Comparison of ENCODE assay signal across 9 mouse cellular contexts in the genomic region with DNA sequence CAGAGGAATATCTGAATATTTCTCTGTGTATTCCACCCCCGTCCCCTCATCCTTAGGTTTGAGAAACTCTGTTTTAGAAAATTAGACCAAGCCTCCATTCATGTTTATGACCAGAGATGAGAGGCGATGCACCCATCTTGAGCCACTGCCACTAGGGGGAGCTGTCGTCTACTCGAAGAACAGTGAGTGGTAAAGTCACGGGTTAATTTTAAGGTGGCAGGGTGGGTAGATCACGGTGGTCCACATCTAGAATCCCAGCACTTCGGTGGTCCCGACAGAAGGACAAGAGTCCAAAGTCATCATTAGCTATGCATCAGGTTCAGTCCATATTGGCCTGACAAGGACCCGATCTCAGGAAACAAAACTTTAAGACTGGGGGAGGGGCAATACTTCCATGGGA. TPM values are rescaled to one million over a fixed set of nuclear protein-coding genes. Genes with fewer than 3 reads are reported as not detected.
DNase-seq lines count a peak whose midpoint lies in the region; ATAC-seq and TF ChIP-seq lines count a peak whose summit lies in the region.
"Had no signal": no experiment of that assay in that cellular context is flagged by ENCODE, and none has a peak within 500 bp of the region (broad histone marks: within the 10 kb centered on the region; RNA-seq: fewer than 3 reads in every experiment).

No protein-coding gene starts in this region.

- H3K4me3 ChIP-seq in heart, embryonic 10.5 days, result no peak overlapping the region
- no peak overlapping the region for H3K4me3 ChIP-seq in testis, adult 2 months (ENCODE audit: control insufficient read depth, low read depth, low read length)
- H3K4me3 ChIP-seq: limb, embryonic 15.5 days had no signal

- no peaks in the 10 kb centered on the region for H3K4me1 ChIP-seq in heart, embryonic 10.5 days
- H3K4me1 ChIP-seq in testis, adult 2 months (ENCODE audit: control insufficient read depth, insufficient read depth, low read length), result peaks cover 3% of the 10 kb centered on the region
- H3K4me1 ChIP-seq: limb, embryonic 15.5 days had no signal

- no peak overlapping the region for H3K27ac ChIP-seq in heart, embryonic 10.5 days
- no peak overlapping the region for H3K27ac ChIP-seq in testis, adult 2 months (ENCODE audit: control insufficient read depth, insufficient read depth, low read depth, low read length)
- H3K27ac ChIP-seq: limb, embryonic 15.5 days had no signal

- no peaks in the 10 kb centered on the region for H3K36me3 ChIP-seq in heart, embryonic 10.5 days
- H3K36me3 ChIP-seq in testis, adult 2 months (ENCODE audit: control insufficient read depth, insufficient read depth, low read length), result no peaks in the 10 kb centered on the region
- H3K36me3 ChIP-seq: limb, embryonic 15.5 days had no signal

- no peak for TF ChIP-seq POLR2A in testis, adult 2 months (IDR thresholded peaks at IDR 0.05; ENCODE audit: control insufficient read depth, low read depth, low read length)

- WGBS in heart, embryonic 10.5 days, result 13% methylated on average over 9 of the region's 9 CpGs

- no peaks in the 10 kb centered on the region for H3K9me3 ChIP-seq in heart, embryonic 10.5 days
- H3K9me3 ChIP-seq: limb, embryonic 15.5 days had no signal

- TF ChIP-seq CTCF in testis, adult 2 months (IDR thresholded peaks at IDR 0.05; ENCODE audit: control insufficient read depth, insufficient read depth, insufficient replicate concordance, low read depth, low read length), result peak; percentile 83; the same call in 1 of the 2 replicates

- peak; percentile 92 for DNase-seq in heart, adult 11 months
- no peak for DNase-seq in heart, embryonic 10.5 days (ENCODE audit: low spot score)
- peak; percentile 36 for DNase-seq in T-cell, adult 2 months (ENCODE audit: low spot score)
- peak; percentile 7 to 38 for DNase-seq in heart, adult 9 months (ENCODE audit: low spot score in 2 of 2)
- peak; percentile 52 to 58 for DNase-seq in layer of hippocampus, postnatal 14 days (ENCODE audit: low spot score in 2 of 2)

- H3K27me3 ChIP-seq in heart, embryonic 10.5 days (ENCODE audit: insufficient read depth, poor library complexity, severe bottlenecking), result no peaks in the 10 kb centered on the region
- no peaks in the 10 kb centered on the region for H3K27me3 ChIP-seq in testis, adult 2 months (ENCODE audit: control insufficient read depth, insufficient read depth, low read length)
- H3K27me3 ChIP-seq: limb, embryonic 15.5 days had no signal

- ATAC-seq in common myeloid progenitor, adult 5-6 weeks (replicated peaks; ENCODE audit: low read depth, poor library complexity, severe bottlenecking), result peak; percentile 80
- peak; percentile 58 for ATAC-seq in megakaryocyte-erythroid progenitor cell, adult 5-6 weeks (replicated peaks; ENCODE audit: low FRiP score, low TSS enrichment, poor library complexity, severe bottlenecking)

RNA-seq across cellular contexts. Expression of a gene that starts 17.2 kb away (rescaled TPM):
- polyA plus RNA-seq in heart, embryonic 10.5 days (2016; fragmentation: Nextera tagmentation; extraction: Ambion mirVana), result not detected in 2 replicates
- total RNA-seq in common myeloid progenitor, adult 5-6 weeks (2017), result not detected in 2 replicates
- total RNA-seq in layer of hippocampus, postnatal 14 days (2021), result not detected
- not detected in 2 replicates for total RNA-seq in megakaryocyte-erythroid progenitor cell, adult 5-6 weeks (2014; fragmentation: Nextera tagmentation)
- not detected in 2 replicates for total RNA-seq in megakaryocyte-erythroid progenitor cell, adult 5-6 weeks (2017)
- not detected in 2 replicates for polyA plus RNA-seq in testis, adult 2 months (2012; rRNA removed)
- polyA plus RNA-seq: limb, embryonic 15.5 days had no signal

RNA-seq across cellular contexts. Expression of a gene that starts 25.2 kb away (rescaled TPM):
- not detected in 2 replicates for polyA plus RNA-seq in heart, embryonic 10.5 days (2016; fragmentation: Nextera tagmentation; extraction: Ambion mirVana)
- total RNA-seq in common myeloid progenitor, adult 5-6 weeks (2017), result not detected in 2 replicates
- not detected for total RNA-seq in layer of hippocampus, postnatal 14 days (2021)
- total RNA-seq in megakaryocyte-erythroid progenitor cell, adult 5-6 weeks (2014; fragmentation: Nextera tagmentation), result not detected in 2 replicates
- not detected in 2 replicates for total RNA-seq in megakaryocyte-erythroid progenitor cell, adult 5-6 weeks (2017)
- polyA plus RNA-seq in testis, adult 2 months (2012; rRNA removed), result not detected in 2 replicates
- polyA plus RNA-seq: limb, embryonic 15.5 days had no signal

RNA-seq across cellular contexts. Expression of a gene that starts 27.6 kb away (rescaled TPM):
- polyA plus RNA-seq in heart, embryonic 10.5 days (2016; fragmentation: Nextera tagmentation; extraction: Ambion mirVana), result not detected in 2 replicates
- total RNA-seq in common myeloid progenitor, adult 5-6 weeks (2017), result 0.05 TPM in 1 of 2 replicates, not detected in the other
- total RNA-seq in layer of hippocampus, postnatal 14 days (2021), result 1 to 10 TPM; 4.2 to 4.6 TPM
- total RNA-seq in megakaryocyte-erythroid progenitor cell, adult 5-6 weeks (2014; fragmentation: Nextera tagmentation), result not detected in 2 replicates
- not detected in 2 replicates for total RNA-seq in megakaryocyte-erythroid progenitor cell, adult 5-6 weeks (2017)
- polyA plus RNA-seq in testis, adult 2 months (2012; rRNA removed), result 0.32 TPM in 2 replicates

RNA-seq across cellular contexts. Expression of a gene that starts 36.5 kb away (rescaled TPM):
- polyA plus RNA-seq in heart, embryonic 10.5 days (2016; fragmentation: Nextera tagmentation; extraction: Ambion mirVana), result 98.8 and 121 TPM in 2 replicates
- 41.4 and 79.0 TPM in 2 replicates for total RNA-seq in common myeloid progenitor, adult 5-6 weeks (2017)
- total RNA-seq in layer of hippocampus, postnatal 14 days (2021), result 10 to 100 TPM; 88.6 to 96.9 TPM
- 61.5 and 88.0 TPM in 2 replicates for total RNA-seq in megakaryocyte-erythroid progenitor cell, adult 5-6 weeks (2014; fragmentation: Nextera tagmentation)
- total RNA-seq in megakaryocyte-erythroid progenitor cell, adult 5-6 weeks (2017), result 53.8 and 72.8 TPM in 2 replicates
- 891 and 948 TPM in 2 replicates for polyA plus RNA-seq in testis, adult 2 months (2012; rRNA removed)

RNA-seq across cellular contexts. Expression of a gene that starts 43.3 kb away (rescaled TPM):
- polyA plus RNA-seq in heart, embryonic 10.5 days (2016; fragmentation: Nextera tagmentation; extraction: Ambion mirVana), result 45.2 and 55.4 TPM in 2 replicates
- 35.6 and 37.3 TPM in 2 replicates for total RNA-seq in common myeloid progenitor, adult 5-6 weeks (2017)
- 10 to 100 TPM; 29.3 to 34.2 TPM for total RNA-seq in layer of hippocampus, postnatal 14 days (2021)
- 47.7 and 94.1 TPM in 2 replicates for total RNA-seq in megakaryocyte-erythroid progenitor cell, adult 5-6 weeks (2014; fragmentation: Nextera tagmentation)
- 17.7 and 35.3 TPM in 2 replicates for total RNA-seq in megakaryocyte-erythroid progenitor cell, adult 5-6 weeks (2017)
- 51.9 and 53.2 TPM in 2 replicates for polyA plus RNA-seq in testis, adult 2 months (2012; rRNA removed)
